Mouse (Mus musculus): Measurements from ENCODE around the gene Ceacam15.
"Not testable (repeated sequence)": the region's sequence is repeated elsewhere in the genome, so short reads cannot be mapped to it uniquely, and the experiment has no call there.

Gene Ceacam15

GRCm38 (mm10) chr7:16675605-16676004 lies at the start of gene Ceacam15:
TSS of gene Ceacam15 (minus strand) at chr7:16675705.
- DNase-seq (ENCODE audit: low spot score), result no peak

DNA sequence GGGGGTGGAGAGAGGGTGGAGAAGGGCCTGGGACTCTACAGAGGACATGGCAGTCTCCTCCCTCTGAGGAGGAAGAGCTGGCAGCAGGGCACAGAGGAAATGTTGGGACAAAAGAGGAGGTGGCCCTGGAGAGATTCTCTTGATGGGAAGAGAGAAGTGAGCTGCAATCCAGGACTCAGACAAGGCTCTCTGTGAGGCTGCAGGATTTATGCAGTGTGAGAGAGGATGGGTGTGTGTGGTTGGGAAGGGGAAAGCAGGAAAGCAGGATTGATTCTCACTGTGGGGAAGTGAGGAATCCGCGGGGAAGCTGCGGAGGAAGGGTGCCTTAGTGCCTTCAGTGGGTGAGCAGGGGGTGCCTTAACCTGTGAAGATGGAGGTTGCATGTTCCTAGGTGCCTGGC lies 47.0 kb upstream of the Ceacam15 start:
- not testable (repeated sequence) for DNase-seq (ENCODE audit: low spot score)

GRCm38 (mm10) chr7:16721629-16722028 lies 46.1 kb upstream of the Ceacam15 start, which contains the start of gene Ceacam9:
TSS of gene Ceacam9 (plus strand) at chr7:16721929.
- DNase-seq (ENCODE audit: low spot score), result no peak

DNA sequence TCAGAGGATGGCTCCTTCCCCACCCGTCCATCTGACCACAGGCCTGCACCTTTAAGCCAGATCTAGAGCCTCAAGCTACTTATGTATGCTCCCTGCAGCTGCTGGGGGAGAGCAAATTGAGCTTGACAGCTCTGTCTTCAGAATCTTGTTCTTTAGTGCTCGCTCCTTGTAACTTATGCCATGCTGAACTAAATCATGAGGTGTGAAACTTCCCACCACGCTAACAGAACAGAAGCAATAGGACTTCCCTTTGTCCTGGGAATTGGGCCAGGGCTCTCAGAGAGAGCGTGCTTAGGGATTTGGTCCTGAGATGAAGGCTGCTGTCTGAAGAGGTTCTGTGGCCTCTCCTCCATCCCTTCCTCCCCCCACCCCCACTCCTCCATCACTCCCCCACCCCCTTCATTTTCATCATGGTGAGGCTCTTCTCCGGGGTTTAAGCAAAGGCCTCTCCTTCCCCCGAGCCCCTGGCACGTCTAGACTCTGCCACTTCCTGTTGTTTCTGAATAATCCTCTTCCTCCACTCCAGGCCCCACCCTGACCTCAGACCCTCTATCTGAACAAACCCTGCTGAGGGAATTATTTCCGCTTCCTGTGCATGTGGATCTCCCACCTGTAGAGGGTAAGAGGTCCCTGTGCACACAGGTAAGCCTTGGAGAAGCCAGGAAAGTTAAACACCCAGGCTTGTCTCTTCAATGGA lies 41.1 kb upstream of the Ceacam15 start:
- DNase-seq (ENCODE audit: low spot score), result not testable (repeated sequence)

- DNase-seq (ENCODE audit: low spot score), result no peak
Measured at GRCm38 (mm10) chr7:16712633-16713415, 37.3 kb upstream of the Ceacam15 start.

DNA sequence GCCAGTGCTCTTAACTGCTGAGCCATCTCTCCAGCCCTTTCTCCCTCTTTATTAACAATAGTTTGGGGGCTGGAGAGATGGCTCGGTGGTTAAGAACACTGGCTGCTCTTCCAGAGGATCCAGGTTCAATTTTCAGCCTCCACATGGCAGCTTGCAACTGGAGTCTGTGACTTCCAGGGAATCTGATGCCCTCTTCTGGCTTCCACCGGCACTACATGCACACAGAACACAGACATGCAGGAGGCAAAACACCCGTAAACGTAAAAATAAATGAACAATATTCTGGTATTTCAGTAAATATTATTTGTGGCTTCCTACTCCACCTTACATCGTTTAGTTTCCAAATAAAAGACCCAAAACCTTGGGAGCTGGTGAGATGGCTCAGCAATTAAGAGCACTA lies 35.1 kb upstream of the Ceacam15 start:
- DNase-seq (ENCODE audit: low spot score), result no peak

DNA sequence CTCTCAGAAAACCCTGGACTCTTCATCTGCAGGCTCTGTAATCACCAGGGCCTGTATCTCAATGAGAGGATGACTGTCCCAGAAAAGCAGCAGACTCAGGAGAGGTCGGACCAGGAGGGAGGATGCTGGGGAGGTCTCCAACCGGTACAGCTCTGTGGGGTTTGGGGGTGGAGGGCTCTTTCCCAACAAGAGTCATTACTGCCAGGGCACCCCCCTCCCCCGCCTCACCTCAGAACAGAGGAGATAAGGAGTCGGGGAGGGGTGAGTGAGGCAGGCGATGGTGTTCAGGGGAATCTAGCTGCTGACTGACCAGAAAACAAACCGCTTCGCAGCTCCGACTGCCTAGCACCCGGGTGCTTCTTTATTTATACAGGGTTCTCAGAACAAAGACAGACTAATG lies 32.7 kb upstream of the Ceacam15 start:
- no peak for DNase-seq (ENCODE audit: low spot score)

DNA sequence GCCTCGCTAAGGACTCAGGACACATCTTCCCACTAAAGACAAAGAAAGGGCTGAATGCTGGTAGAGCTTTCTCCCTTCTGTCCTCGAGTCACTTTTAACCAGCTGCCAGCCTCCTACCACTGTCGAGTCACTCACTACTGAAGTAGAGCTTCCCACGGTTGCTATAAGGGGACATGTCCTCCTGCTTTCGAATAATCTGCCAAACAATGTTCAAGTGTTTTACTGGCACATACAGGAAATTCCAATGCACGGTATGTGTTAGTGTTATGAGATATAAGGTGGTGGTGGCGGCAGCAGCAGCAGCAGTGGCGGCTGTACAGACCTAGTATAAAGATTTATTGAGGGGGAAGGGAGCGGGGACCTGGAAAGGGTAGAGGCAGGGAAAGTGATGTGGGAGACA lies 30.9 kb upstream of the Ceacam15 start:
- no peak for DNase-seq (ENCODE audit: low spot score)

GRCm38 (mm10) chr7:16700583-16700982 lies 25.1 kb upstream of the Ceacam15 start:
- no peak for DNase-seq (ENCODE audit: low spot score)

GRCm38 (mm10) chr7:16699042-16699441 lies 23.5 kb upstream of the Ceacam15 start:
- no peak for DNase-seq (ENCODE audit: low spot score)

- peak; percentile 26 for DNase-seq (ENCODE audit: low spot score)
Measured at GRCm38 (mm10) chr7:16695025-16695424, 19.5 kb upstream of the Ceacam15 start.

GRCm38 (mm10) chr7:16689196-16689595 lies 13.7 kb upstream of the Ceacam15 start:
- DNase-seq (ENCODE audit: low spot score), result no peak

DNA sequence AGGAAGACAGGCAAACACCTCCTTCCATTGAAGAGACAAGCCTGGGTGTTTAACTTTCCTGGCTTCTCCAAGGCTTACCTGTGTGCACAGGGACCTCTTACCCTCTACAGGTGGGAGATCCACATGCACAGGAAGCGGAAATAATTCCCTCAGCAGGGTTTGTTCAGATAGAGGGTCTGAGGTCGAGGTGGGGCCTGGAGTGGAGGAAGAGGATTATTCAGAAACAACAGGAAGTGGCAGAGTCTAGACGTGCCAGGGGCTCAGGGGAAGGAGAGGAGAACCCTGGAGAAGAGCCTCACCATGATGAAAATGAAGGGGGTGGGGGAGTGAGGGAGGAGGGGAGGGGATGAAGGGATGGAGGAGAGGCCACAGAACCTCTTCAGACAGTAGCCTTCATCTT lies 4.7 kb upstream of the Ceacam15 start:
- not testable (repeated sequence) for DNase-seq (ENCODE audit: low spot score)

DNA sequence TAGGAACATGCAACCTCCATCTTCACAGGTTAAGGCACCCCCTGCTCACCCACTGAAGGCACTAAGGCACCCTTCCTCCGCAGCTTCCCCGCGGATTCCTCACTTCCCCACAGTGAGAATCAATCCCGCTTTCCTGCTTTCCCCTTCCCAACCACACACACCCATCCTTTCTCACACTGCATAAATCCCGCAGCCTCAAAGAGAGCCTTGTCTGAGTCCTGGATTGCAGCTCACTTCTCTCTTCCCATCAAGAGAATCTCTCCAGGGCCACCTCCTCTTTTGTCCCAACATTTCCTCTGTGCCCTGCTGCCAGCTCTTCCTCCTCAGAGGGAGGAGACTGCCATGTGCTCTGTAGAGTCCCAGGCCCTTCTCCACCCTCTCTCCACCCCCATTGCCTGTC lies 806 bp downstream of the Ceacam15 start:
- DNase-seq (ENCODE audit: low spot score), result not testable (repeated sequence)

GRCm38 (mm10) chr7:16673823-16674222 lies 1.7 kb downstream of the Ceacam15 start:
- no peak for DNase-seq (ENCODE audit: low spot score)

DNA sequence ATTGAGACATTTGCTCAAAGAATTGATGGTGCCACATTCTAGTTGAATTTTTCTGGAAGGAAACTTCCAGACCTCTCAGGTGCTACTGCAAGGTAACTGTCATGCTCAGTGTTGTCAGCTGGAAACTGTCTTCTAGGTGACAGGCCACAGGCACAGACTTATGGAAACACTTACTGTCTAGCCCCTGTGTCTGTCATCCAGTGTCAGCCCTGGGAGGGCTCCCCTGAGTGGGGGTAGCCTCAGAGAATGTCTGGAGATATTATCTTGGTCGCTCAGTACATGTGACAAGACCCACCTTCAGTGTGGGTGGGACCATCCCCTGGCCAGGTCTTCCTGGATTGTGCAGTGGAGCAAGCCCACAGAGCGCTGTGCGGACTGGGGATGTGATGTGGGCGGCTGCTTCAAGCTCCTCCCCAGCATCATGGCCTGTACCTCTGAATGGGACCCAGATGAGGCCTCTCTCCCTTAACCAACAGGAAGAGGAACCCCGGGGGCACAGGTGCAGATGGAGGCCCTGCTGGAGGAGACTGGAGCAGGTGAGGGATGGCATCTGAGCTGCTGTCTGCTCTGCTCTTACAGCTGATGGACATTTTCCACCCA lies 7.1 kb downstream of the Ceacam15 start:
- not testable (repeated sequence) for DNase-seq (ENCODE audit: low spot score)

DNA sequence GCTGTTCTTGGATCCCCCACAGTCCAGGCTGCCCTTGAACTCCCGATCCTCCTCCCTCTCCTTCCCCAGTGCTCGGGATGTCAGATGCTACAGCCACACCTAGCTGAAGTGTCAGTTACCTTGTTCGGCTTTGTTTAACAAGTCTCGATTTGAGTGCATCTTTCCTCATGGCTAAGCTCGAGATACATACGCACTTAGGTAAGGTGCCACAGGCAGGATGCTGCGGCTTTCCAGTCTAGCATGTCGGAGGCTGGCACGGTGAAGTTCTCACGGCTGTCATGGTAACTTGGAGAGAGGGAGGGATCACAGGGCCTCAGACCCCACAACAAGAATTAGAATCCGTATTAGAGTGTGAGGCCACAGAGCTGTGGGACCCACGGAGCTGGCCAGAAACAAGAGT lies 31.2 kb downstream of the Ceacam15 start:
- no peak for DNase-seq (ENCODE audit: low spot score)

DNA sequence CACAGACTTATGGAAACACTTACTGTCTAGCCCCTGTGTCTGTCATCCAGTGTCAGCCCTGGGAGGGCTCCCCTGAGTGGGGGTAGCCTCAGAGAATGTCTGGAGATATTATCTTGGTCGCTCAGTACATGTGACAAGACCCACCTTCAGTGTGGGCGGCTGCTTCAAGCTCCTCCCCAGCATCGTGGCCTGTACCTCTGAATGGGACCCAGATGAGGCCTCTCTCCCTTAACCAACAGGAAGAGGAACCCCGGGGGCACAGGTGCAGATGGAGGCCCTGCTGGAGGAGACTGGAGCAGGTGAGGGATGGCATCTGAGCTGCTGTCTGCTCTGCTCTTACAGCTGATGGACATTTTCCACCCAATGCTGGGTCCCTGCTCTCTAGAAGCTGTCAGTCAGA lies 32.4 kb downstream of the Ceacam15 start:
- not testable (repeated sequence) for DNase-seq (ENCODE audit: low spot score)

DNA sequence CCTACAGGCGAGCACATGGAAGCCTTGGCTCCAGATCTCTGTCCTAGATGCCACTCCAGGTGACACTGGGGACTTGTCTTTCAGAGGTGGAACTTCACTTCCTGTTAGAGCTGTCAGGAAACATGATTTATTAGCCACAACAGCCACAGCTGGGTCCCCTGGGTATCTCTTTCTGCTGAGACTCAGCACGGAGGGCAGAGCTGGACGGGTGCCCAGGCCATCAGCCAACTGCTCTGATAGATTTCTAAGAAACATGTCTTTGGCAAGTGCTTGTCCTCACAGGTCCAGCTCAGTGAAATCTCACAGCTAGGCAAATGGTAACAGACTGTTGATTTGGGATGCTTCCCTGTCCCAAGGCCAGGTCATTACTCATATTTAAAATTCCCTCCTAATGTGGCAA lies 36.5 kb downstream of the Ceacam15 start:
- peak; percentile 36 for DNase-seq (ENCODE audit: low spot score)

DNA sequence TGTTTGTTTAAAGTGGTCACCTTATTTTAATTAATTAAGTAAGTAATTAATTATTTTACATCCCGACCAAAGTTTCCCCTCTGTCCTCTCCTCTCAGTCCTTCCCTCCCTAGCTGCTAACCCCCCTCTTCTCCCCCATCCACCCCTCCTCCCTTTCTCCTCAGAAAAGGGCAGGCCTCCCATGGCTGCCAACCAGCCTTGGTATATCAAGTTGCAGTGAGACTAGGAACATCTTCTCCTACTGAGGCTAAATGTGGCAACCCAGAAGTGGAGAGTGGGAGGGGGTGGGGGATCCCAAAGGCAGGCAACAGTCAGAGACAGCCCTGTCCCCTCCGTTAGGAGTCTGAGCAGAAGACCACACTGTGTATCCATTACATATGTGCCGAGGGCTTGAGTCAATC lies 40.4 kb downstream of the Ceacam15 start:
- DNase-seq (ENCODE audit: low spot score), result no peak

DNA sequence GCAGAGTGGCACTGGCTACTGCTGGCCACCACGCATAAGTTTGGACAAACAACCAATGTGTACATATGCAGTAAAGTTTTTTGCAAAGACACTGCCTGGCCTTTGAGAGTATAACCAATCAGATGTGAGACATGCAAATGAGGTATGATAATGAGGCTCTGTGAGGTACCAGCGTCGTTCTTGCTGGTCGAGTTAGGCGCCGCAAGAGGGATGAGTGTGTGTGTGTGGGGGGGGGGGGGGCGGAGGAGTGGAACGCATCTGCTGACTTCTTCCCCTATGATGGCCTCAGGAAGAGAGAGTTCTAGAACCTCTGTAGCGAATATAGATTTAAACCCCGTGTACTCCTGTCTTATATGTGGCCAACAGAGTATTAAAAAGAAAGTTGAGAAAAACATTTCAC lies 41.6 kb downstream of the Ceacam15 start:
- DNase-seq (ENCODE audit: low spot score), result not testable (repeated sequence)

DNA sequence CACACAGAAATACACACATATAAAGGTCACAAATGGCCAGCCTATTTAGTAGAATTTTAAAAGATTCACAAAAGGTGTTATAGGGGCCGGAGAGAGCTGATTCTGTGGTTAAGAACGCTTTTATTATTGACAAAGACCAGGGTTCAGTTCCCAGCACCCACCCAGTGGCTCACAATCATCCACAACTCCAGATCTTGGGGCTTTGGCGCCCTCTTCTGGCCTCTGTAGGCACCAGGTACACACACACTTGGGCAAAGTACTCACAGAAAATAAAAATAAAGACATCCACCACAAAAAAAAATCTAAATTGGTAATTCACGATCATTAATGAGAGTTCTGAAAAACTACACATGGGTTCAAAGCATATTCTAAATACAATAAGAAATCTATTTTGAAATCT lies 43.6 kb downstream of the Ceacam15 start:
- DNase-seq (ENCODE audit: low spot score), result no peak

GRCm38 (mm10) chr7:16631025-16631424 lies 44.5 kb downstream of the Ceacam15 start:
- no peak for DNase-seq (ENCODE audit: low spot score)

Data from urinary bladder, postnatal 14 days (tissue).